8 mouse cellular contexts compared by ENCODE assay signal in the genomic region with DNA sequence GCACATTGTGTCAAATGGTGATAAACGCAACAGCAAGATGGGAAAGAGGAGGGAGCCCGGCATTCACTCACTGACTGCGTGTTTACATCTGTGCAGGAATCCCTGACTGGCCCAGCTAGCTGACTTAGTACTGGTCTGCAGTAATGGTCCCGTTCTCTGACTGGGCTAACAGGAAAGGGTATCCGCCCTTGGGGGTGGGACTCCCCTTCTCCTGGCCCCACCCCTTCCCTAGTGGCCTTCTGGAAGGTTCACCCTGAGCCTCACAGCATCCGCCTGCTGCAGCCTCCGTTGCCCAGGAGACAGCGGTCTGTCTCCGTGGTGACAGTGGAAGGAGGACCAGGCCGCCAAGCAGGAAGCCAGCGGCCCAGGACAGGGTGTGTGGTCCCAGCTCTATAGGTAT. TPM values are rescaled to one million over a fixed set of nuclear protein-coding genes. Genes with fewer than 3 reads are reported as not detected.
DNase-seq lines count a peak whose midpoint lies in the region; ATAC-seq and TF ChIP-seq lines count a peak whose summit lies in the region.

No protein-coding gene starts in this region.

- TF ChIP-seq CTCF in brain, embryonic 14.5 days (IDR thresholded peaks at IDR 0.05; ENCODE audit: borderline replicate concordance, extremely low read depth, insufficient read depth, insufficient read length) = no peak

- DNase-seq in heart, postnatal 25 days (ENCODE audit: low spot score) = no peak
- peak; percentile 72 for DNase-seq in brain, embryonic 14.5 days (ENCODE audit: low read depth)
- peak; percentile 35 for DNase-seq in hindbrain, embryonic 10.5 days (ENCODE audit: low spot score)
- peak; percentile 52 for DNase-seq in neural tube, embryonic 11.5 days (ENCODE audit: low spot score)
- DNase-seq in thymus, postnatal 10 days (ENCODE audit: low spot score in 2 of 2) = no peak
- DNase-seq in adrenal gland, adult 18-20 months (ENCODE audit: low spot score in 2 of 2) = no peak

- TF ChIP-seq POLR2A in brain, embryonic 14.5 days (IDR thresholded peaks at IDR 0.05; ENCODE audit: borderline replicate concordance, extremely low read depth, insufficient read depth, insufficient read length, poor library complexity, severe bottlenecking) = no peak

- H3K4me3 ChIP-seq in heart, embryonic 12.5 days = no peak overlapping the region
- no peak overlapping the region for H3K4me3 ChIP-seq in hindbrain, embryonic 10.5 days
- H3K4me3 ChIP-seq in neural tube, embryonic 11.5 days (ENCODE audit: low read depth, low read length) = no peak overlapping the region

- H3K9me3 ChIP-seq in heart, embryonic 12.5 days (replicated peaks) = no peaks in the 10 kb centered on the region
- no peaks in the 10 kb centered on the region for H3K9me3 ChIP-seq in hindbrain, embryonic 10.5 days
- H3K9me3 ChIP-seq in neural tube, embryonic 11.5 days (ENCODE audit: control insufficient read depth, low read length) = no peaks in the 10 kb centered on the region

- no peak for ATAC-seq in heart, embryonic 12.5 days (ENCODE audit: insufficient number of reproducible peaks, low FRiP score)
- ATAC-seq in neural tube, embryonic 11.5 days (ENCODE audit: insufficient read depth, low FRiP score, low TSS enrichment) = 0 out of 2 replicates have a peak, but pooled peaks have one; percentile 21
- ATAC-seq in CD4-positive, CD25-positive, alpha-beta regulatory T cell, adult 4 months = no peak

- intact Hi-C loops in heart, postnatal 25 days (cut with DNase I) = no loop called here

- H3K4me1 ChIP-seq in heart, embryonic 12.5 days (replicated peaks) = peaks cover 5% of the 10 kb centered on the region
- peaks cover 35% of the 10 kb centered on the region for H3K4me1 ChIP-seq in hindbrain, embryonic 10.5 days (replicated peaks)
- peaks cover 8% of the 10 kb centered on the region; the same call in 1 of the 2 replicates for H3K4me1 ChIP-seq in neural tube, embryonic 11.5 days (ENCODE audit: control insufficient read depth, insufficient read depth, low read length)

- H3K27ac ChIP-seq in heart, embryonic 12.5 days (ENCODE audit: poor library complexity, severe bottlenecking) = no peak overlapping the region
- H3K27ac ChIP-seq in hindbrain, embryonic 10.5 days = no peak overlapping the region
- H3K27ac ChIP-seq in neural tube, embryonic 11.5 days (ENCODE audit: low read depth, low read length) = no peak overlapping the region

- H3K27me3 ChIP-seq in heart, embryonic 12.5 days (replicated peaks) = peaks cover 57% of the 10 kb centered on the region
- H3K27me3 ChIP-seq in hindbrain, embryonic 10.5 days (ENCODE audit: insufficient read depth, poor library complexity, severe bottlenecking) = peaks cover 25% of the 10 kb centered on the region
- H3K27me3 ChIP-seq in neural tube, embryonic 11.5 days (ENCODE audit: control insufficient read depth, insufficient read depth, low read length) = no peaks in the 10 kb centered on the region; the same call in 1 of the 2 replicates

- 0 out of 2 replicates have a peak overlapping the region, but pooled peaks have one; percentile 22 for H3K9ac ChIP-seq in heart, embryonic 12.5 days
- H3K9ac ChIP-seq in neural tube, embryonic 11.5 days (ENCODE audit: low read length) = no peak overlapping the region

- 17% methylated on average over 11 of the region's 11 CpGs for WGBS in heart, embryonic 12.5 days
- WGBS in hindbrain, embryonic 10.5 days = 10% methylated on average over 11 of the region's 11 CpGs
- 9% methylated on average over 11 of the region's 11 CpGs for WGBS in neural tube, embryonic 11.5 days

- H3K4me2 ChIP-seq in heart, embryonic 12.5 days = no peak overlapping the region
- H3K4me2 ChIP-seq in neural tube, embryonic 11.5 days (ENCODE audit: low read depth) = no peak overlapping the region

- H3K36me3 ChIP-seq in heart, embryonic 12.5 days = no peaks in the 10 kb centered on the region
- peaks cover 8% of the 10 kb centered on the region for H3K36me3 ChIP-seq in hindbrain, embryonic 10.5 days
- H3K36me3 ChIP-seq in neural tube, embryonic 11.5 days (ENCODE audit: control insufficient read depth, insufficient read depth, low read length) = no peaks in the 10 kb centered on the region

RNA-seq across cellular contexts. Expression of a gene that starts 6.9 kb away (rescaled TPM):
- polyA plus RNA-seq in heart, embryonic 12.5 days (2016; fragmentation: Nextera tagmentation; extraction: Ambion mirVana) = 0.65 and 1.2 TPM in 2 replicates
- total RNA-seq in heart, postnatal 25 days (2021) = 1 to 10 TPM in 1 of 2 experiments, under 1 TPM in 1; 0.98 to 1.2 TPM
- polyA plus RNA-seq in brain, embryonic 14.5 days (2012; rRNA removed) = 14.7 and 21.1 TPM in 2 replicates
- 4.3 and 4.8 TPM in 2 replicates for polyA plus RNA-seq in hindbrain, embryonic 10.5 days (2016; fragmentation: Nextera tagmentation; extraction: Ambion mirVana)
- 3.5 and 3.8 TPM in 2 replicates for polyA plus RNA-seq in neural tube, embryonic 11.5 days (2014; fragmentation: Nextera tagmentation; extraction: Ambion mirVana)
- 1 to 10 TPM; 1.4 to 1.5 TPM for total RNA-seq in adrenal gland, adult 18-20 months (2021)
- under 1 TPM in 1 of 2 experiments, not detected in 1; 0.75 TPM for polyA plus RNA-seq in CD4-positive, CD25-positive, alpha-beta regulatory T cell, adult 4 months (2017; shearing (Covaris generic))

Comparison
In these comparisons a context has a peak if more than half of its experiments do, and no peak if none do; other contexts are left out.
1. DNase-seq: peak in brain, embryonic 14.5 days (single experiment), hindbrain, embryonic 10.5 days (single experiment) and neural tube, embryonic 11.5 days (single experiment); none in heart, postnatal 25 days (single experiment), thymus, postnatal 10 days (0 of 2) and adrenal gland, adult 18-20 months (0 of 2).